Mouse (Mus musculus) spleen, postnatal 14 days (tissue): Measurements from ENCODE around the gene Fth1.

Experiments used
- DNase-seq, 2 experiments: peaks; one replicate each; pipeline ENCODE4 v3.0.0; 2021 to 2022; ENCODE audit warnings: low spot score in 2 of 2

Gene Fth1

DNA sequence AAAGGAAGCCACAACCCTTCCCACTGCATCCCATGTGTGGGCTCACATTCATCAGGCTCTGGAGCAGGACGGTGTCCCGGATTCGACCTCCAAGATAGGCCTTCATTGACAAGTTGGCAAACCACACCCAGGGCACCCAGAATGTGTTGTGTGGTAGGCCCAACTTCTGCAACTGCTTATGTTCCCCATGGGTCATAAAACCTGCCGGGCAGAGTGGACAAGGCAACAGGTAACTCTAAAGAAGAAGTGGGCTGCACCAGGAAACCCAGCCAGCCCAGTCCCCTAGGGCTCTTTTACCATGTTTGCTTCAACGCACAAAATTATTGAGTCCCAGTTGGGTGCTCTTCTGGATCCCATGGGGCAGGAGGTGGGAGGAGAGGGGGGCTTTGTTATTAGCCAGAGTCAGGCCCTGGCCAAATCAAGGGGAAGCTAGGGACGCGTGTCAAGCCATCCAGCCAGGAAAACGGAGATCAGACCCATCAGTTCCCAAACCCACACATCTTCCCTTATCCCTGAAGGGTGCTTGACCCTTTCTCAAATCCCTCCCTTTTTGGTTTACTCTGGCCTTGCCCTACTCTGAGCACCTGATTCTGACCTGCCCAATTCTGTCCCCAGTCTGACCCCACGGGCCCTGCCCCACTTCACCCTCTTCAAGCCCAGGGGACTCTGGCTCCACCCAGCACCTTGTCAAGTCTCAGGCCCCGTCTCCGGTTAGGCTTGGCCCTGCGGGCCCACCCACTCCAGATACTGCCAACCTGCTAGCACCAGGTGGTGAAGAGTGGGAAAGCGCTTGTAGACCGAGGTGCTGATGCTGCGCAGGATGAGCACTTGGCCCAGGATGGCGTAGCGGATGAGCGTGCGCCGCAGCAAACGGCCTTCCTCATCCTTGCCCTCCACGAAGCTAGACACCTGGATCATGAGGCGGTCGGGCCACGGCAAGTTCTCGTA, 11.9 kb downstream of the Fth1 start:
- no peak for DNase-seq

DNA sequence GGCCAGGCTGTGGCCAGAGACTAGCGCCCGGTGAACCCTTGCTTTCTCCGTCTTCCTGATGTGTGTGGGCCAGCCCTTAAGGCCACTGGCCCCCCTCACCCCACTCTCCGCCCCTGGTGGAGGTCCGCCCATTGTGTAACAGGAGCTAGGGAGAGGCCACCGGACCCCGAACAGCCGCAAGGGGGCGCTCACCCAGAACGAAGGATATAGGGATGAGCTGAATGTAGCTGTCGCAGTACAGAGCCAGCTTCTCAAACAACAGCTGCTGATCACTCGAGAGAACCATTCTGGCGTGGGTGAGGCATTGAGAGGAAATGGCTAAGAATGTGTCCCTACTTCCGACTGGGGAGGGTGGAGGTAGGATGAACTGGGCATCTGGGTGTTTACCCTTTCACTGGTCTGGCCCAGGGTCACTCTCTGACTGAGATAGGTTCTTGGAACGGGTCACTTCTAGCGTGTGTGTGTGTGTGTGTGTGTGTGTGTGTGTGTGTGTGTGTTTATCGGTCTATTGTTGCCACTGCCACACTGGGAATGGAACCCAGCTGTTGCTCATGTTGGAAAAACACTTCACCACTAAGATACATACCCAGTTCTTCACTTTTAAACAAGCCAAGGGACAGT, 12.7 kb downstream of the Fth1 start:
- DNase-seq = peak; percentile 71 to 85

DNA sequence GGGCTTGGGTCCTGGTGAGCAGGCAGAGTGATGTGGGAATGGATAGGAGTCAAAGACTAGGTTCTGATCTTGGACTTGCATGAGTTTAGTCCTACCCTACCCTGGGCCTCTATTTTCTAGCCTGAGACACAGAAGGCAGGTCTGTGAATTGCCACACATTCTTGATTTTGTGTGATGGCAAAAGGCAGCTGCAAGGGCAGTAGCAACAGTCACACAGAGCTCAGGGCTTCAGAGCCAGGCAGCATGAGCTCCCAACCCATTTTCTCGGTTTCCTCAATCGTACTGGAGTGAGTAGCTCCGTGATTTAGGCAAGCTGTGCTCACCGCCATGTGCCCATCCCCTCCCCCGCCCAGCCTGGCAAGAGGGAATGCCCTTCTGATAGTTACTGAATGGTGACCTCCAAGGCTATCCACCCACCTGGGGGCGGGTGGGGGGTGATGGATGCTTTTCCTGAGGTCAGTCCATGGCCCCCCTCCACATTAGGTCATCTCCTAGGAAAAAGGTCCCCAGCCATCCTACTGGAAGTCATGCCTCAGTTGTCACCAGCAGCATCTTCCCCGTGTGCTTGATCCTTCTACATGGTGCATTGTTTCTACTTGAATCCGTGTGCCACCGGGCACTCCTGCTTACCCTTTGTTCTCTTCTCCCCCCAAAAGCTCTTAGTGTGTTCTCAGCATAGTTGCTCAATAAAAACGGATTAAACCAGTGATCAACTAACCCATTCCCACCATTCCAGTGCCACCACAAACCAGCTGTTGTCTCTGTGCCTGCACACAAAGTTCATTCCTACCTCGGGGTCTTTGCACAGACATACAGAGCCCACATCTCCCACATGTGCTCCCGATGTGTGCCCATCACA, 17.0 kb downstream of the Fth1 start:
- no peak for DNase-seq

DNA sequence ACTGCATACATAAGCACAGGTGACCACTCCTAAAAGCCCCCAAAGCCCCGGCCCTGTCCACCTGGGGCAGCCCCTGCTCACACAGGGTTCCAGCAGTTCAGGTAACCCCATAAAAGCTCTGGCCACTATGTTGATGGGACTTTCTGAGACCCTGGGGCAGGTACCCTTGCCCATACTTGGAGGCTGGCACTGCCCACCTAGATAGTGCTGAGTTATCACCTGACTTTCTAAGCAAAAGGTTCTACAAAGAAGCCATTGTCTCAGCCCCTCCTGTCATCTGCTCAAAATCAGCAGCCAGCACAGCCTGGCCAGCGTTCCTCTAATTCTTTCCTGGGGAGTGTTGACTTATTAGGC, 17.6 kb downstream of the Fth1 start:
- no peak for DNase-seq

DNA sequence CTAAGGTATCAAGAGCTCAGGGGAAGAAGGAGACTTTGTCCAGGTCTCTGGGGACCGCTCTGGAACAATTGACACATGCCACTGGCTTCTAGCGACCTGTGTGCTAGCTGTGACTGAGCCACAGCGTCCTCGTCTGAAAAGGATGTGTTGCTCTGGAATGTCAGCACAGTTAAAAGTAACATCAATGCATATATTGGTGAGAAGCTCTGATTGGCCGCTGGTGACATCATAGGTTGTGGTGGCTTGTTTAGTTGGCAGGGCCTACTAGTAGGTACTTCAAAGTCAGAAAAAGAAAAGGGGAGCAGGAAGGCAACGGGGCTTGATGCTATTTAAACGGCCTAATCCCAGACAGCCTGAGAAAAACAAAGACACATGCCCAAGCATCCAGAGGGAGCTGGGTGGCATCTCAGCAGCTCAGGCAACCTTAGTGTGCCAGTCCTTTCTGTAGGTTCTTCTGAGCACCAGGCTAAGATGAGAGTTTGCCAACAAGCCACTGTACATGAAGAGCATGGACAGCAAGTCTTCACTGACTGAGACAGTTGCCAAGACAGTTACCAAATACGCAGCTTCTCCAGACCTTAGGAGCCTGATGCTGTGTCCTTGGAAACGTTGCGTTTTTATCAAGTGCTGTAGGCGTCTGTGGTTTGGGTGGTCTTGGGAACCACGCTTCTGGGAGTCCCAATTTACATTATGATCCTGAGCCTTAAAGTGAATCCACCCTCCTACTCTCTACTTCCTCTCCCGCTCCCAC, 18.5 kb downstream of the Fth1 start:
- no peak for DNase-seq

DNA sequence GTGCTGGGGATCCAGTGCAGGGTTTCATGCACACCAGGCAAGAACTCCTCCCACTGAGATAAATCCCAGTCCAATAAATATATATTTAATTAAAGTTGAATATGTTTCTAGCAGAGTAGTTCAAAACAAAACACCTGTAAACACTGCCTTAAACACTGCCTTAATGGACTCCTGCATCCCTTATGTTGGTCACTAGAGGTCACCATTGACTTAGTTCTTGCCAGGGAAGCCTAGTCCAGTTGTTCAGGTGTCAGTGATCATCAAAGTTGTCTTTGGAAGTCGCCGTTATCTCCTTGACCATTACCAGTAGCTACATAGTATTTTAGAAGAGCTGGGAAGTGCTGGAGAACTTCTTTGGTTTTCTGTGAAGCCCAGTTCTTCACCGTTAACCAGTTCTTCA, 19.9 kb downstream of the Fth1 start:
- no peak for DNase-seq

DNA sequence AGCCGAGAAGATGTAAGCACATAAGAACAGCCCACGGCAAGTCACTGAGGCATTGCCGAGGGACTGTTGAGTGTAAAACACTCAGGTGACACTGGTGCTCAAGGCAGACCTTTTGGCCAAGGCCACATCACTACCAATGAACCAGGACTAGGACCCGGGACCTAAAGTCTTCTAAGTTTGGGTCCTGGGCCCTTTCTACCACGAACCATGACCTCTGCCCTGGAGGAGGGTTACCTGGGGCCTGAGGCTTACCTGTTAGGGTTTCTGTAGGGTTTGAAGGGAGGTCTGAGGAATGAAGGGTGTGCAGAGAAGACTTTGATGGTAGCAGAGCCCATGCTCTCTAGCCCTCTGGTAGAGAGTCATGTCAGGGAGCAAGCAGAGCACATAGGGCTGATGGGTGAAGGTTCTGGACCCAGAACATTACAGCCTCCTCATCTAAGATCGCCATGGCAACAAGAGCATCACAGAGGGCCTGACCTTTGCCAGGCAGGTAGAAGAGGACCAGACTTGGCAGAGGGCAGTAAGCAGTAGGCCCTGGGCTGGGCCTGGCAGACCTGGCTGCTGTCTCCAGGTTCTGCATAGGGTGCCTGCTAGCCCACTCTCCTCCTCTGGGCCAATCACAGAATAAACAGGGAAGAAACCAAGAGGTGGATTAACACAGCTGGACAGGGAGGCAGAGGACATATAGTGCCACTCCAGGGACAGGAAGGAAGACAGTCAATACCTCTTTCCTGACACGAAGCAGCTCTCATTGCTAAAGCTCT, 21.0 kb downstream of the Fth1 start, which contains the start of the genes Best1 and Rab3il1:
Gene Best1 (minus strand): TSS at position 428 of the 764 bp plus-strand sequence.
Gene Rab3il1 (plus strand): TSS at position 464 of the 764 bp plus-strand sequence.
- DNase-seq = no peak

DNA sequence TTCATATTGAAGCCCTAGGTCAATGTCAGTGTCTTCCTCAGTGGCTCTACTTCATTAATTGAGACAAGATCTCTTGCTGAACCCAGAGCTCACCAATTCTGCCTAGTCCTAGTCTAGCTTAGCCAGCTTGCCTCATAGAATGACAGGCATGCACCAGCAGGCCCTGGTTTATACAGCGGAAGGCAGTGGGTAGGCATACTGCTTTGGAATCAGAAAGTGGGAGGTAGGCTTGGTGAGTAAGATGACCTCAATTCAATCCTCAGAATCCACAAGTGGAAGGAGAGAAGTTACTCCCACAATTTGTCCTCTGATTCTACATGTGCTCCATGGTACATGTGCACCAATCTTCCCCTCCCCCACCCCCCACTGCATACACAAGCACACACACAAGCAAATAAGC, 23.3 kb downstream of the Fth1 start:
- no peak for DNase-seq

DNA sequence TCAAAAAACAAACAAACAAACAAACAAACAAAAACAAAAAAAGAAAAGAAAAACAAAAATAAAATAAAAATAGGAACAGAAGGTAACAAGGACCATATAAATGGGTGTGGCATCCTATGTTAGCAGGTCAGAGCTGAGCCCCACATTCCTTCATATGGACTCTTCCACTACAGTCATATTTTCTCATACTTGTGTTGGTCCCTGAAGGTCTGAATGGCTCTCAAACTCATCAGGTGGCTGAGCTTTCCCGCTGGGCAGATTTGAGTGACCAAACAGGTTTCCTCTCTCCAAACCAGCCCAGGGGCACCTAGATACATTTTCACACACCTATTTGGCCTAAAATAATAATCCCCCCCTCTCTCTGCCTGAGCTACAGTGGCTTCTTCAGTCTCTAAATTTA, 31.0 kb downstream of the Fth1 start:
- DNase-seq = no peak

DNA sequence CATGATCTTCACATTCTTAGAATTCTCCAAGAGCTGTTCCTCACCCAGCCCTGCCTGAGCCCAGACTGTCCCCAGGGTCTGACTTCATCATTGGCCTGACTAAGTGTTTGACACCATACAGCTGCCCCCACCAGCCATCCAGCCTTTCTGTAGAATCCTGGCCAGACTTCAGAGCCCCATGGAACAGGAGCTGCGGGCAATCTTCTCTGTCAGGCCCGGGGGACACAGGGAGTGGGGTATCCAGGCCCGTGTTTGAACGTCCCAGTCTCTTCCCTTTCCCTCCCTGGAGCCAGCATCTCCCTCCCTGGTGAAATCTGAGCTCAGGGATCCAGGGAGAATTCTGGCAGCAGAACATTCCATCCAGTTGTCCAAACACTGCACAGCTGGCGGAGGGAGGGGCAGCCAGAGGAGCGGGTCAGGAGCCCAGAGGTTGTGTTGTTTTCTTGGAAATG, 32.5 kb downstream of the Fth1 start:
- no peak for DNase-seq

DNA sequence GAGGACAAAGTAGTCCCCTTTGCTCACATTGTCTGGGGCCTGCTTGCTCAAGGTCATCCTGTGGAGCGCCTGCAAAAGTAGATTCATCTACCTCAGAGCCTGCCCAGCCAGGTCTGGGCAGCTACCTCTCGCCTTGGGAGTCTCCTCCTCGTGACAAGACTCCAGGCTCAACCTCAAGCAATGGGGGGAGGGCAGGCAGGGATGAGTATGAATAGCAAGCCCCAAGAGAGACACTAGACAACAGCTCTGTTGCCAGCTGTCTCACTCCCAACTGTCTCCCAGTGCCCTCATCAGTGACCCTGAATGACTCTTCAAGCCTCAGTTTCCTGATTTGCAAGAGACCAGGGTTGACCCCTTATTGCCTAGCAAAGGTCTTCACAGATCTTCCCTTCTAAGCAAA, 33.0 kb downstream of the Fth1 start:
- no peak for DNase-seq

DNA sequence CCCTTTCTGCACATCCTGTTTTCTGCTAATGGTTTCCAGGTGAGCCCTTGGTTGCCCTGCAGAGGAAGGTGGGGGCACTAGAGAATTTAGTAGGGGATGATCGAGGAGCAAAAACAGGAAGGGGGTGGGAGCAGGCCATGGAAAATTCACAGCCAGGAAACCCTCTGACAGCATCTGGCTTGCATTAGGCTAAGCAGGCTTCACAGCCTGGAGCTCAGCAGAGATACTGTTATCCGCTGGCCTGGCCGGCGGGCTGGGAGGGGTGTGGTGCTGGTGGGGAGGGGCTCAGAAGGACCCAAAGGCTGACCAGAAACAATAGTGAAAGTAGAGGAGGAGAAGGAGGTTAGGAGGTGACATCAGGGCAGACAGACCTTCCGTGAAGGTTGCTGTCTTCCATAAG, 33.5 kb downstream of the Fth1 start:
- no peak for DNase-seq

DNA sequence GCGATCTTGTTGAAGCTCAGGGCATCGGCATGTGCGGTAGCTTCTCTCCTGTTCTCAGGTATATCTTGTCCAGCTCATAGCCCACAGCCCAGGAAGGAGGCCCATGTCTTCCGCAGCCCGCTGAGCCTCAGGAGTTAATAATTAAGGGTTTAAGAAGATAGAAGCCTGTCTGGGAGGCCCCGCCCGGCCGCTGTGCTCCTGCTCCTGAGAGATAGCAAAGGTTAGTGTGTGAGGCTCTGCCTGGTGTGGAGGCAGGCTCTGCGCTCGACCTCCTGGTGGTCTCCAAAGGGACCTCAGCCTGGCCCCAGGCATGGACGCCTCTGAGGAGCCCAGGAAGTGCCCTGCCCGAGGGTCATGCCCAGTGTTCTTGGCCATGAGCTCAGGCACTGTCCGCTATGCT, 34.4 kb downstream of the Fth1 start:
- DNase-seq = peak; percentile 68 to 72

DNA sequence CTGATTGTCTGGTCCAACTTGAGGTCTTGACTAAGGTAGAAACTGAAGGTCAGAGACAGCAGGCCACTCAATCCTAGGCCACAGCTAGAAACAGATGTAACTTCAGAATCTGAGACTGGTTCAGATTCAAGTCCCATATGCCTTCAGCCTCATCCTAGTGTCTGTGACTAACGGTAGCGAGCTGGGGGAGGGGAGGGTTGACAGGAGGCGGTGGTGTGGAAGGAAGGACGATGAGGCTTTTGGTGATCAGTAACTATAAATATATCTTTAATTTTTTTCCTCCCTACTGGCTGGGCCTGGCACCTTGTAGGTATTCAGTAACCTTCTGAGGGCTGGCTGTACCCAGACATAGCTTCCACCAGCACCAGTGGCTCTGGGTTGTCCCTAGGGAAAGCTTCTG, 35.0 kb downstream of the Fth1 start:
- DNase-seq = no peak

DNA sequence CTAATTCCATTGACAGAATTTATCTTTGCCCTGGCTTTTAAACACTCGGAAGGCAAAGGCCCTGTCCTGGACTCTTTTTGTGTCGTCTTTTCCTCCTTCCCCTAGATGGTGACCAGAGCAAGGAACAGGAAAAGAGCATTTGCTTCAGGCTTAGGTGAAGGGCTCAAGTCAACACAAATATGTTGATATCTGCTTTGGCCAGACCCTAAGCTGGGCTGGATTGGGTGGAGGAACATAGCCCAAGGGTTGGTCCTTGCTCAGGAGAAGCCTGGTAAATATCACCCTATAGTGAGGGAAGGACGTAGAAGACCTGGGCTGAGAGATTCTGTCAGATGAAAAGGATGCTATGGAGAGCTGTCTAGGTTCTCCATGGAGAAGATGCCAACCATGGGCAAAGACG, 35.8 kb downstream of the Fth1 start:
- no peak for DNase-seq

DNA sequence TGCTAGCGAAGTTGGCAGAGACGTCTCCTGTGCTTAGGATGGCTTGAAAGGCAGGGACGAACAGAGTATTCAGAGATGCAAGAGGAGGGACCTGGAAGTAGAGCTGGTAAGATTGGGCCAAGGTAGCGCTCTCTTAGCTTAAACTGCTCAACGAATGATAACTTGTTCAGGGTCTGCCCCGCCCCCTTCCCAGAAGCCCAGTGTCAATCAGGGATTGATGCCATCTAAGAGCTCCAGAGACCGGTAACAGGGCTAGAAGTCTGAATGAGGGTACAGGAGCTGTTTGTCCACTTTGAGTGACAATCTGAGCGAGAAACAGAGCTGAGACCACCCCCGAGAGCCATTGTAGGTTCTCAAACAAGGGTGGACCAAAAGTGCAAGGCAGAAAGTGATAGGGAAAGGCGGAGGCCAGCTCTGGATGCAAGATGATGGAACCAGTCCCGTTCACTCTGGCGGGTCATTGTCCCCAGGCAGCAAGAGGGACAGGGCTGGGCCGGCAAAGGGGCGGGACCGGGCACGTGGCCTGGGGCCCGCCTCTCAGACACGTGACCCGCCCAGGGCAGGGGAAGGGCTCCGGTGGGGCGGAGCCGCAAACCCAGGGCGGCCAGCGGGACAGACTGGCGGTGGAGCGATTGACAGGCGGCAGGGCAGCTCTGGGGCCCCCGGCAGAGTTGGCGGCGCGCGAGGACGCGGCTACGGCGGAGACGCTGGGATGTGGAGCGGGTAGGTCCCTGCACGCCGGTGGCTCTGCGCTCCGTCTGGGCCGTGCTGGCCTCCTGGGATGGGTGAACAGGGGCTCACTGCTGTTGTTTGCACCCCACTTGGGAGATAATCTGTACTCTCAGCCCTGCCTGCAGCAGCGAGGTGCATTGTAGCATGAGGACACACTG, 37.5 kb downstream of the Fth1 start:
- peak; percentile 85 to 88 for DNase-seq

DNA sequence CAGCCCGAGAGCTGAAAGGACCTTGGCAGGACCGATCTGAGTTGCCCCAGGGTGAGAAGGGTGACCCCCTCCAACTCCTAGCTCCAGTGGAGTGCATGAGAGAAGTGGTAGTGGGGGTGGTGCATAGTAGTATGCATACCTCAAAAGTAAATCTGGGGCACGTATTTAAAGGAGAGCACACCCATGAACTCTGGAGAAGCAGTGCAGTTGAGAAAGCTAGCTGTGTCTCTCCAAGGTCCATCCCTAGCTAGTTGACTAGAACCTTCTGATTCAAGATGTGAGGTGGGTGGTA, 38.1 kb downstream of the Fth1 start:
- DNase-seq = no peak

DNA sequence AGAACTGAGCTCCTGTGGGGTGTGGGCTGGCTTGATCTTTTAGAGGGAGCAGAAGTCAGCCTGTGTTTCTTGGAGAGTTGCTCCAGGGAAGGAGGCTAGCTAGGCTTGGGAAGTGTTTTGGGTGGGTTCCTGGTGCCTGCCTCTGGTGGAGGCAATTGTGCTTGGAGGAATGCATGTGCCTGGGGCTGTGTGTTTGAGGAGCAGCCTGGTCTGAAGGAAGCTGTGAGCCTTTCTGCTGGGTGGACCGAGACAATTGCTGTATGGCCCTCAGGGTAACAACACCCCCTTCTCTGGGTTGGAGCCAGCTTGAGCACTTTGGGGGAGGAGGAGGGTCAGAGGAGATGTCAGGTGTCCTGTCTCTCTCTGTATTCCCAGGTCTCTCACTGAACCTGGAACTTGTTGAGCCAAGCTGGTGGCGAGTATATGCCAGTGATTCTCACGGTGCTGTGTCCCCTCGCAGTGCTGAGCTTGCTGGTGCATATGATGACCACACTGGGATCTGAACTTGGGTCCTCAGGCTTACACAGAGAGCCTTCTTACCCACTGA, 38.9 kb downstream of the Fth1 start:
- DNase-seq = no peak

DNA sequence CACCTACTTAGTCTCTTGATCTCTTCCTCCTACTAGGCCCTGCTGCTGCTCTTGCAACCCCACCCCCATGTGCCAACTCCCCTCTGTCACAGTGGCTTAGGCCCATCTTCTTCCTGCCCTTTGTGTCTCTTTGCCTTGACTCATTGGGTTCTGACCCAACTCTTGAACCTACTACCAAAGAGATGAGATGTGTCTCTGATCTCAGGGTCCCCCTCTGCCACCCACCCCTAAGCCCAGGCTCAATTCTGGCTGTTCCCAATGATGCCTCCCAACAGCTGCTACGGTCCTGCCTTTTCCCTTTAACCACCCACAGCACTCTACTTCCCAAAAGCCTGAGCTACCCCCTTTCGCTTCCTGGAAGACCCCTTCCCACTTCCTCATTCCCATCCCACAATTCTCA, 41.6 kb downstream of the Fth1 start:
- no peak for DNase-seq
